Mouse (Mus musculus) heart, postnatal 0 days (tissue): ENCODE measurements around the gene Ubac1.

ENCODE experiments used
- CTCF ChIP-seq: IDR thresholded peaks from 2 replicates; pipeline ENCODE4 v1.5.1; 2016; ENCODE audit warnings: antibody characterized with exemption, control low read depth, low read depth
- EP300 ChIP-seq: IDR thresholded peaks from 2 replicates; pipeline ENCODE4 v1.6.1; 2016; ENCODE audit warnings: antibody characterized with exemption, low read depth

DNA sequence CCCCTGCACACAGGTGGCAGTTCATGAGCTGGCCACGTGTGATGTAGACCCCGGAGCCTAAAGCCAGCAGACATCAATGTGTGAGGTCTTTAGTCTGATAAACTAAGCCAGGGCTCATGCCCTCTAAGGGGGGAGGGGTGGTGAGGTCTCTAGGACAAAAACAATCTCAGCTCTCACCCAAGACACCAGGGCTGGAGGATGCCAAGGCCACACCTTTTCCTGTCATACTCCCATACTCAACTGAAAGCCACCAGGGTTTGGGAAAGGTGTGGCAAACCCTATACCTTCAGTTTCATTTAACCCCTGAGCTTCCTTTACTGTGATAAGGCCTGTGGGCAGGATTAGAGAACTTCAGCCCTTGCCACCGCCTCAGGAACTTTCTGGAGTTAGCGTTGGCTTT, 40.7 kb upstream of the Ubac1 start:
- no peak for TF ChIP-seq CTCF
- TF ChIP-seq EP300, result no peak
